Mouse (Mus musculus) gastrocnemius, postnatal 10 days (tissue): ENCODE data around the gene Extl2. TPM values are rescaled to one million over a fixed set of nuclear protein-coding genes. Genes with fewer than 3 reads are reported as not detected.
A peak's percentile ranks its signal among the peaks of the same experiment; 100 is the strongest.

Experiments used
- DNase-seq: peaks from one replicate; pipeline ENCODE4 v3.0.0; 2021; ENCODE audit warnings: mixed read lengths
- long read RNA-seq, 2 experiments: library from polyadenylated mRNA; stranded (forward); transcript quantifications; one replicate each; pipeline ENCODE4 v2.0.0; 2021
- total RNA-seq, 2 experiments: library from RNA; stranded (reverse); gene quantifications; 2 replicates each; pipeline ENCODE4 v1.2.3; 2021

Gene Extl2
- total RNA-seq = 10 to 100 TPM; 15.1 to 17.9 TPM
- long read RNA-seq, experiment 1, transcript Extl2-203 (5 exons, 2,840 nt) = minor isoform, 10 of 43 reads
- long read RNA-seq, experiment 1, transcript Extl2-201 (5 exons, 3,000 nt) = major isoform, 30 of 43 reads
- long read RNA-seq, experiment 1, partial matches to known transcripts = 1 of 43 reads
- long read RNA-seq, experiment 1, other reads (novel, unspliced or antisense) = 2 of 43 reads
- long read RNA-seq, experiment 2, transcript Extl2-203 (5 exons, 2,840 nt) = minor isoform, 5 of 45 reads
- long read RNA-seq, experiment 2, transcript Extl2-201 (5 exons, 3,000 nt) = major isoform, 36 of 45 reads
- long read RNA-seq, experiment 2, partial matches to known transcripts = 0 of 45 reads
- long read RNA-seq, experiment 2, other reads (novel, unspliced or antisense) = 4 of 45 reads

DNA sequence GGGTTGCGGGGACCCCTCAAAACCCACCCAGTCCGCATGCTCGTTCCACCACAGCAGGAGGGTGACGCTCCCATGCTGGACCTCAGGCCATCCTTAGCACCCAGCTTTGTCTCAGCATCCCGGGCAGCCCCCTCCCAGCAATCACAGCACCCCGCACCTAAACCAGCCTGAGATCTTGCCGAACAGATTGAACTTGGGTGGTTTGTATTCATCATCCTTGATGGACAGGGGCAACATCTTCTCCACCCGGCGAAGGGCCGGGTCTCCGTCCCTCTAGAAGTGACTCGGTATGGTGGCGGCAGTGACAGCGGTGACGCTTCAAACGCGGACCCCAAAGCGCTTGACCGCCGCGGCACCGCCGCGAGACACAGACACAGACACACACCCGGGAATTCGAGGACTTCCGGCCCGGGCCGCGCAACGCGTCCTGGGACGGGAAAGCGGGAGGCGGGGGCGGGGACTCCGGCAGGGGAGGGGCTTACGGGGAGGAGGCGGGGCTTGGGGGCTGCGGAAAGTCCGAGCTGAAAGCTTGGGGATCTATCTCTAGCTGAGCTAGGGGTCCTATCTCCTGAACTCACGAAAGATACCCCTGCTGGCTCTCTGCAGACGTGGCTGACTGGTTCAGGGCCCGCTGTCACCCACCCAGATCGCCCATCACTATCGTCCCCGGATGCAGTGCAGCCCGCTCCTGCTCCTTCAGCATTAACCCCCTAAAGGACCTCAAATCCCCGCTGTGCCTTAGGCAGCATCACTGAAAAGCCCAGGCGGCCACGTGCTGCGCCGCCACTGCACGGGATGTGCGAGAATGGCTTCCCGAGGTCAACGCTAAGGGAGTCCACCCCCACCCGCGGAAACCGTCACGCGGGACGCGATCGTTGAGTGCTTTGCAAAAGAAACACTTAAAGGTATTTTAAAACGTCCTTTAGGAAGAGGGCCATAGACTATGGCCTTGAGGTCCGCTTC lies at the start of gene Extl2, which contains the start of gene Slc30a7:
Gene Extl2, plus strand, starts transcription at position 485 of the 963 bp plus-strand sequence.
Gene Slc30a7, minus strand, starts transcription at position 429 of the 963 bp plus-strand sequence.
- DNase-seq = peak; percentile 87

DNA sequence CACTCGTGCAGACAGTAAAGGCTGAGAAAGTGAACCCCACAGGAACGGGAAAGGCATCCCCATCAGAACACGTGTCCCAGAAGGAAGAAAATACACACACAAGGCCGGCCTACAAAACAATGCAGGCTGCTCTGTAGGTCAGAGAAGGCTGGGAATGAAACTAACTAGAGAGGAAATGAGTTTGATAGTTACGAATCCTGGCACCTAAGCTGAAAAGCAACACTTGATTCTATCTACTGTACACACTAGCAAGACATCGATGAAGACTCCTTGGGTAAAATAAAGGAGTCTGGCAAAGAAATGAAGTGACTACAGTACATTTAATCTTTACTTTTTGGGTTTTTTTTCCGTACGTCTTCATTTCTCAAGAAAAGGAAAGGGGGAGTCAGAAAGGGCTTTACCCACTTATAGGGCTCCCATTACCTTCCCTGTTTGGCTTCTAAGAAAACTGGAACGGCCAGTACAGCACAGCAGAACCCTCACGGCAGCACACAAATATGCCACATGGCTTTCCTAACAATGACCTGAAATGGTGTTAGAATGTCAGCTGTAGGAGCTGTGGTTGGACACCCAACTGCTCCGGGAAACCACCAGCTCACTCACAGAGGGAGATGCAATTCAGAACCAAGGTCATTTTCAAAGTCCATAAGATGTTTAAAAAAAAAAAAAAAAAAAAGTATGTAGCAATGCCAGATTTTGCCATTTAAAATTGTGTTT lies 45.8 kb upstream of the Extl2 start:
- DNase-seq = no peak

DNA sequence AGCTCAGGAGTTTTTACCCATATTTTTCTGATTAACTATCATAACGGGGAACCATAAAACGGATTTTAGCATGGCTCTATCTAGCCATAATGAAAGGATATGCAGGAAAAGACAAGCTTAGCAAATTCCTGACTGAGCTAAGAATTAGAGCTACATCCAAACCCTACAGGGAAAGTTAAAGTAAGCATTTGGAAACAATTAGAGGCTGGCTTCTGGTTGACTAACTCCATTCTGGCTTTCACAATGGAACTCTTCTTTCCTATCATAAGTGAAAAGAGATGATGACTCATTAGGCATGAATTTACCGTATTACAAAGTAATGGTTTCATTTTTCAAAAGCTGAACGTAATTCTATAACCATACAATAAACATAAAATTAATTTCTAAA lies 45.2 kb upstream of the Extl2 start:
- no peak for DNase-seq

DNA sequence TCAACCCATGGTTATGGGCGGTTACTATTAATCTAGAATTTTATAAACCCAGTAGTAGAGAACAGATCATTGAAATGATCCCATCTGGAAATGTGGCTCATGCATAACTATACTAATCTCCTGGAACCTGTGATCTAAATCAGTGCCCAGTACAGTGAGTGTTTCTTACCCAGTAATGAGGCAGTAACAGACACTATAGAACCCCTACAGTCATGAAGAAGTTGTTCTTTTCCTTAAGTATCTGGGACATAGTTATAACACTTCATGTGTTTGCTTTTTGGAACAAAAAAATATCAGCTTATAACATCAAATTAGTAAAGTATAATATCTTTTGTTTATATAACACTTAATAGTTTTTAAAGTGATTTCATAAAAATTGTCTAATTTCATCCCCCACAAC lies 43.7 kb upstream of the Extl2 start:
- no peak for DNase-seq

DNA sequence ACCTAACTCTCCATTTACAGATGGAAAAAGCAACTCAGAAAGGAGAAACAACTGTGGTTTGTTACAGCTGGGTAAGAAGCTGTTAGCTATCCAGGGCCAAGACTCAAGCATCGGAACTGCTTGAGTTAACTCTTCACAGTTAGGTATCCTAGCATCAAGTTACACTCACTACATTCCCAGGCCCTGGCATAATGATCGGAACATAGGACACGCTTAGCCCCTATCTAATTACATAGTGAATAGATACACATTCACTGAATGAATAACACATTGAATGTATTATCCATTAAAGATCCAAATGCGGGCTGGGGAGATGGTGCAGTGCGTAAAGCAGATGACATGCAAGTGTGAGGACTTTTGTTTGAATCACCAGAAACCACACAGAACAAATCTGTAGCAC lies 43.2 kb upstream of the Extl2 start:
- DNase-seq = no peak

DNA sequence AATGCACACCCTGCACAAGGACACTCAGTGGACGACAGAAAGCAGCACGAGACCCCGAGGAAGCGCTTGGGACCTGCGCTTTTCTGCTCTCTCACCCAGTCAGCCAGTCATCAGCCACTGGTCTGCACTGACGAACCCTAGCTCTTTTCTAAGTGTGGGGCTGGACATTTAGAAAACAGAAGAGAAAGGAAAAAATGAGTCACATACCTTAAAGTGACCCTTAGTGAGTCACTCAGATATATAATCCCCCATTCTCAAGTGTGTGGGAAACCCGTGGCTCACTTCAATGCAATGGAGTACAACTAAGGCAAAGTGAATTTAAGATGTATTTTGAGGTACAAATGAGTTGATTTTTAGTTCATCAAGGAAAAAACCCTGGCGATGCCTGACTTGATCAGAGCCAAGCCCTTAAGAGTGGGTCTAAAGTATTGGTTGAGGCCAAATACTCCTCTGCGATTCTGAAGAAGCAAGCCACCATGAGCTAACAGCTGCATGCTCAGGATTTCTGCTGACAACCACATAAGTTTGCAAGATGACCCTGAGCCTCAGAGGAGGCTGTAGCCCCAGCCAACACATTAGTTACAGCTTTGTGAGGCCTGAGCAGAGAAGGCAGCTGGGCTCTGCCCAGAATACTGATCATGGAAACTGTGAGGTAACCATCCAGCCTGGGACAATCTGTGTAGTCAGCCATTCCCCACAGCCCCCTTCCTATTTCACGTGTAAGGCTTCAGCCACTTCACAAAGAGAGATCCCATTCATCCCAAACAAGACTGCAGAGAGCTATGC lies 38.3 kb upstream of the Extl2 start:
- peak; percentile 50 for DNase-seq

DNA sequence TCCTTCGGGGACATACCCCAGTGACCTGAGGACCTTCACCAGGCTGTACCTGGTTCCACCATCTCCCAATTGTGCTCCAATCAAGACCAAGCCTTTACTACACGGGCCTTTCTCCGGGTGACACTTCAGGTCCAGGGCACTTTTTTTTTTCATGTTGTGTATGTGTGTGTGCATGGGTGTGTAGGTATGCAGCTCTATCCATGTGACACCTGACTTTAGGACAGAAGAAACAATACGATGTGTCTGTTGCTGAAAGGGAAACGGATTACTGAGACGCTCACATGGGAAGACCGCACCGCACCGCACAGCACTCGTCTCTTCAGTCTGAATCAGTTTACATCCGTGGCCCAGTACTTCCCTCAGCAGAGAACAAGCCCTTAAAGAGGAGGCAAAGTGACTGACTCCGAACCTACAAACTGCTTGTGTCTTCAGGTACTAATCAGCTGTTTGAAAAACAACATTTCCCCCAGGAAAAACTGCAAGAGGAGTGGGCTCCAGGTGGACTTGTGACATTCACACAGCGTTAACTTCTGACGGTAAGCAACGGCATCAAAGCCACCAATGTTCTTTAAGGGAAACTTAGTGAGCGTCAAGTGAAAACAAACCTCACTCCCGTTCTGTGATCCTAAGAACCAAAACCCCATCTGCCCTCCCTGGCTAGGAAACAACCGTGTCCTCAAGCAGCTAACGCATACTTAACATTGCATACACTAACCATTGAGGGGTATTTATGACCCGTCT lies 36.0 kb upstream of the Extl2 start:
- DNase-seq = no peak

DNA sequence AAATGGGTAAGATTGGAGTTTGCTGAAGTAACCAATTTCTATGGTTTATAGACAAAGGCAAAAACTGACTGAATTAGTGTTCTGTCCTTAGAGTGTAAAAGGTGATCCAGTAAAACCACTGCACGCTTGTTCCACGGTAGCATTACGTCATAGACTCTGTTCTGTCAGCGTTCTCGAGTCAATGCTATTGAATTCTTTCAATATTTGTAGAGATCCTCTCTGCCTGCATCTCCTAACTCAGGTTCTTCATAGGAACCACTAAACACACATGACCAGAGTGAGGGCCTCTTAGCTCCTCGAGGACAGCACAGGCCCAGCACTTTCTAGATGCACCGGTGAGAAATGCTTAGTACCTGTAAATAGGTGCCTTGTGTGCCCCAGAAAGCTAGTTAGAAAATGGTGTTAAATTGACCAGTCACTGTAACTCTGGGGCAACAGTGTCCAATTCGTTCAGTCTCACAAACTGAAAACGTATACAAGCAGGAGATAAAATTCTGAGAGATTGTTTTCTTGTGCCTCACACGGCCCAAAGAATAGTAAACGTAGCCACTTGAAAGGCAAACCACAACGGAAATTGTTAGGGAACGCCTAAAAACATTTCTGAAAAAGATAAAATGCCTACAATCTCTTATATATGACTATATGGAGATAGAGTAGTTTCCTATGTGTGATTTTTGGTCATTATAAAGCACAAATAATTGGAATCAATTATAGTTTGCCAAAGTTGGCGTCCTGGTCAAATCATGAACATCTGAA lies 35.2 kb upstream of the Extl2 start:
- no peak for DNase-seq

DNA sequence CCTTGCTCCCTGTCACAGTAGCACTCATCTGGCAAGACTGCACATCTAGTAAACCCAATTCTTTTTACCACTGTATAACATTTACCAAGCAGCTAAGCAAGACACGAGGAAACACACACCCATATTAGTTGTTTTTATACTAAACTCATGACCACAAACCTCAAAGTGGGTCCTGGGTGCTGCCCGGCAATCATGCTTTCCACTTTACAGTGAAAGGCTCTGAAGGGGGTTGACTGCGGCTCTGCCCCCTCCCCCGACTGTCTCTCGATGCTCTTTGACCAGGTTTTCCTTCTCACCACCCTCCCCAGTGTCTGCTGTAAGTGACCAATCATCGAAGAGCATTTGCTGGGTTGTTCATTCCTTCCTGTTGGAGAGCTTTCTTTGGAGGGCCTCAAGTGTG lies 33.0 kb upstream of the Extl2 start:
- DNase-seq = no peak

DNA sequence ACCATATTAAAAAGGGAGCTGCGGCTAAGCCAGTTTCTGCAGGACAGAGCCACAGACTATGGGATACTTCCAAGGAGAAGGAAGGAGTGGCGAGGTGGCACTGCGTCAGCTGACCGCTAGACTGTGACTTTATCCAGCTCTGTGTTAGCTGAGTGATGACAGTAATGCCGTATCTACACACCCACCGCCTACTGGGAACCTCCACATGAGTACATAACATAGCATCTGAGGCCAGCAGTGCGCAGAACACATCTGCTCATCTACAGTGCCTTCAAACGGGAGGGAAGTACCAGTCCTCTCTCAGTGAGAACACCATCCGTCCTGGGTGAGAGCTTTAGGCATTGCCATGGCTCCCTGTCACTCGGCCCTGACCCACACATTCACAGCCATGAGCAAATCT lies 32.3 kb upstream of the Extl2 start:
- DNase-seq = no peak

DNA sequence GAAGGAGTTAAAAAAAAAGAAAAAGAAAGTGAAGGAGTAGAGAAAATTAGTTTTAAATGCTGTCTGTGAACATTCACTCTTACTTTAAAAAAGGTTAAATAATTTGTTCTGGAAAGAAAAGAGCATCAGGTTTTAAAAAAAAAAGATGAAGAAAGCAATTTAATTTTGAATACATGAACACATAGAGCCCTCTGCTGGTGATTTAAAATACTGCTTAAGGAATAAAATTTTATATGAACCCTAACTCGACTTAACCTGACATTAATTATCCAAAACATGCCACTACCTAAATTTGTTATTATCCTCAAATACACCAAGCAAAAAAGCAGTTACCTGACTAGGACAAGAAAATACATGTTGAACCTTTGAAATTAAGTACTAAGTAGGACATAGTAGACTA lies 28.3 kb upstream of the Extl2 start:
- DNase-seq = no peak

DNA sequence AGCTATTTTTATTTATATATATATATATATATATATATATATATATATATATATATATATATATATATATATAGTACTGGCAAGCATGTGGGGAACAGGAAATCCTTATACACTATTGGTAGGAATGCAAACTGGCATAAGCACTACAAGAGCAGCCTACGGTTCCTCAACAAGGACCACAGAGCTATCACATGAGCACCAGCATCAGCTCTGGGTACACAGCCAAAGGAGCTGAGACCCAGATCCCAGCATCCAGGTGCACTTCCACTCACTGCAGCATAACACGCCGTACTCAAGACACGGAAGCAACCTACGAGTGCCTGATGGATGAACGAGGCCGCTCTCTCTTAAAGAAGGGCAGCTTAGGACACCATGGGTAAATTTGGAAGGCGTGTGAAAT lies 24.0 kb upstream of the Extl2 start:
- no peak for DNase-seq

DNA sequence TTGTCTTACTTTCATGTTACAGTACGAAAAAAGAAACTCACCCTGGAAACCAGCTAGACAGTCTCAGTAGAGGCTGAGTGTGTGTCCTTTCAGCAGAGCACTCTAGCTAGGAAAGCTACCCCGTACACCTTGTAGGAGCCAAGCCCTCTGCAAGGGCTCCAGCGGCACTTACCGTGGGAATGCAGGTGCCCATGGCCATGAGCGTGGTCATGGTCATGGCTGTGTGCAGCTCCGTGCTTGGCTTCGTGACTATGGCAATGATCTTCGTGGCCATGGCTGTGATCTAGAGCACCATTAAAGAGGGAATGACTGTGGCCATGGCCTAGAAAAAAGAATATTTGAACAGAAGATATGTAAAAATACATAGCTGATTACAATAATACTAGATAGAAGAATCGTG lies 22.6 kb upstream of the Extl2 start:
- DNase-seq = no peak

DNA sequence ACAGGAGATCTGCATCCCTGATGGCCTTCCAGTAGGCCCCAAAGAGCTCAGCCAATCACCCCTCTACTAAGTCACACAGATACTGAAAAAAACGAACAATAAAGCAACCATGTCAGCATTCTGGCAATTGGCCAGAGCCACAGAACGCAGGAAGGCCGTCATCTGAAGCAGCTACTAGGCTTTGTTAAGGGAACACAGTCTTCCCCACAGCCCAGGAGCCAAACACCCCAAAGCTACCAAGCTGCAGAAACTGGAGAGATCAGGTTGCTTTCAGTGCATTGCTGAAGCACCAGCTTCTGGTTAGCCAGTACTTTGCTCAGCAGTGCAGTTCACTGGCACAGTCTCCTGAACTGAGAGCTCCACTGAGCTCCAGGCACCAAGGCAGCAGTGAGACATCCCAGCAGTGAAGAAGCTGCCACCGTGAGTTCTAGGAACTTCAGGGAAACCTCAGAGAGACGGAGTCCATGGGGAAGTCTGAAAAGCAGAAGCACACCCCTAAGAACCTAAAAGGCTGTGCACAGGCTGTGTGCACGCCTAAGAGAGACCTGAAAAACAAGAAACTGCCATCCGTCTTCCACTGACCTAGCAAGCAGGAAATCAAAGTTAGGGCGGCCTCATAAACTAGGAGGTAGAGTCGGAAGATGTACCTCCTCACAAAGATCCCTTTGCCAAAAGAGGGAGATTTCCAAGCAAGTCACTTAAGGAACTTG lies 21.9 kb upstream of the Extl2 start:
- peak; percentile 14 for DNase-seq

DNA sequence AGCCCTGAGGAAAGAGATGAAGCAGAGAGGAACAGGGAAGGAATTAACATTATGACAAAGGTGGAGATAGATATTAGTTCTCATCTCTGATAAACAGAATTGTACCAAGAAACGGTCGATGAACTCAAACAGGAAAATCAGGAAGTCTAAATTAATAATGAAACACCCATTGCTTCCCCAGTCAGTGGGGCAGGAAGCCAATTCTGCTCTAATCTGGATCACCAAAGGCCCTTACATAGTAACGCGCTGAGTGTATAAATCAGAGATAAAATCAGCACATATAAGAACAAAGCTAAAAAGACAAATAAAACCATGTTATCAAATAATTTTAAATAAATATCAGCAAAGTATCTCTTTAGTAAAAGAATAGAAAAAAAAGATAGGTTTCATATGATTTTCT lies 15.2 kb upstream of the Extl2 start:
- no peak for DNase-seq

DNA sequence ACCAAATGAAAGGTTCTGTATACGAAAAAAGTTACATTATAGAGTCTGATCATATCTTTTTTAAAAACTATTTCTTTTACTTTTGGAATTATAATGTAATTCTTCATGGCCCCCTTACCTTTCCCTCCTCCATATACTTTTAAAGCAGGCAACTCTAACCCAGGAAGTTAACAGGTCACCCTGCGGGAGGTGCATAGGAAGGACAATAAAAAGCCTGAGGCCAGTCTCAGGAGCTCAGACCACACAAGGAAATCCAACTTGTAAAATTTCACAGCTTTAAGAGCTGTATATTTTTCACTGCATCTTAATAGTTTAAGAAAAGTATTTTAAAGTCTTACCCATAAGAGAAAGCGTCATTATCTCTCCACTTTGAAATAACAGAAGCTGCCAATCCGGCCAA lies 14.7 kb upstream of the Extl2 start:
- DNase-seq = no peak

DNA sequence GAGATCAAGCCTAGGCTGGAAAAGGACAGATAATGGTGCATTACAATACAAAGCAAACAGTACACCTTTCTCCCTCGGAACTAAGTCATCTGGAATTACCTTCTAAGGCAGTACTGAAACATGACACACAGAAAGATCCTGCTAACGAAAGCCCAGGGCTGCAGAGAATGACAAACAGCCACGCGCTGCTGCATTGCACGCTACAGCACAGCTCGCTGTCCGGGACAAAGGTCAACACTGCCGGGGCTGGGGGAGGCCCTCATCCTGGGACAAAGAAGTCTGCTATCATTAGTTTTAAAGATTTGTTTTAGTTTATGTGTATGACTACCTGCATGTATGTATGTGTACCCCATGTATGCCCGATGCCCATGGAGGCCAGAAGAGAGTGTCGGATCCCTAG lies 14.2 kb upstream of the Extl2 start:
- no peak for DNase-seq

DNA sequence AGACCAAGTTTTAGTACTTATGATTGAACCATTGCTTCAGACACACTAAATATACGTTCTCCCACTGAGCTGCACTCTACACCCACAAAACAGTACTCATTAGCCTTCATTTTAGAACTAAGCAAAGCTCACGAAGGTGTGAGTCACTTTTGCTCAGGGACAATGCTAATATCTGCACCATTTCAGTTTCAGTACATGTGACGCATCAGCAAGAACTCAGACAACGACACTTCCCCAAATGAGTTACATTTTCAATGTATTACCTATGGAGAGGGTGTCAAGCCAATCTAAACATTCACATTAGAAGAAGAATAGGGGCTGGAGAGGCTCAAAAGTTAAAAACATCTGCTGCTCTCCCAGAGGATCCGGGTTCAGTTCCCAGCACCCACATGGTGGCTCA lies 10.3 kb upstream of the Extl2 start:
- no peak for DNase-seq

DNA sequence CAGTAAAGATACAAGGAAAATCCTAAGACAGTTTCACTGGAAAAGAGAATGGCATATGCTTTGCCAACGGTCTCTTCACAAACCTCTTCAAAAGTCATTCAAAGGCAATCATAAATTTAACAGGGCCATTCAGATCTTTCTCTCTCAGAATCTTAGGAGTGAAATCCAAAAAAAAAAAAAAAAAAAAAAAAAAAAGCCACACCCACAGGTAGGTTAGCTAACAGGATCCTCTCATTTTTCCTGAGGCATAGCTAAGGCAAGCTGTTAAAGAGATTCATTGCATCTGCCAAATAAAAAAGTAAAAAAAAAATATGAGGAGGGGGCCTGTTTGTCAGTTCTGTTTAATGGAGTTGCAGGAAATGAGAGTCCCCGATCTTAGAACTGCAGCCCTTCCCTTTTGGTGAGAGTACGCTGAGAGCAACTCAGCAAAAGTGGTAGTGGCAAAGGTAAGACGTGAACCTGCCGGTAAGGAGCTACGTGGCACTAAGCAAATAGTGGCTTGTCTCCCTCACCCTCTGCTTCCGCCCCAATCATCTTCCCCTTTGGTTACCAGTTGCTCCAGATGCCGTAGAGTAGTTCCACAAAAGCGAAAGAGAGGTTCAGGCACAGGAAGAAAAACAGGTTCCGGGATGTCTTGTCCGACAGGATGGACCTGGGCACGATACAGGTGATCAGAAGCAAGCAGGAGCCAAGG lies 831 bp upstream of the Extl2 start:
- DNase-seq = no peak
